Mouse (Mus musculus) lung, postnatal 0 days (tissue): ENCODE measurements at regions not wholly inside any gene's neighbourhood (a gene's known extent, or its start where the extent isn't known, plus 50 kb on each side); places are given as distances from the start of the nearest gene placed in this dataset.

Experiments
- CTCF ChIP-seq: IDR thresholded peaks from 2 replicates; pipeline ENCODE4 v1.5.1; 2016; ENCODE audit warnings: antibody characterized with exemption, mild to moderate bottlenecking
- EP300 ChIP-seq: IDR thresholded peaks from 2 replicates; pipeline ENCODE4 v1.6.1; 2016; ENCODE audit warnings: antibody characterized with exemption, mild to moderate bottlenecking, control low read depth

DNA sequence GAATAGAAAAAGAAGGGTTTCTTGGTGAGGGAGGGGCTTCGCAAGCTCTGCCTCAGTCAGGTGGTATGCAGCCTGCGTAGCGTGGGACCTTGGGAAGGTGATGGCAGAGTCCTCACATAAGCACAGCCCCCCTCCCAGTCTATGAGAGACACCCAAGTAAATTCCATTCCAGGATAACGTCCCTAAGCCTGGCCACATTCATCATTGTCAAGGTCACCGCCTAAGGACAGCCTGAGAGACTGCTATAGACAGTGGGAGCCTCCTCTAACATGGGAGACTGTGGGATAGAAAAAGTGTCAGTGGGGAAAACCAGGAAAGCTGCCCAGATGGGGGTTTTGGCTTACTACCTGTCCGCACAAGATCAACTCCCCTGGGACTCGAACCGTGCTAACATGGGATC lies 195.5 kb downstream of the Tpra1 start:
- TF ChIP-seq CTCF (no peak), EP300 (no peak)
